Mouse (Mus musculus): ENCODE data around the gene Vkorc1.

- TF ChIP-seq CTCF (IDR thresholded peaks at IDR 0.05; ENCODE audit: borderline replicate concordance, control insufficient read depth, extremely low read depth, insufficient read depth, low read length, poor library complexity) (no peak), POLR2A (IDR thresholded peaks at IDR 0.05; ENCODE audit: control insufficient read depth, extremely low read depth, insufficient read depth, low read length, poor library complexity) (no peak)
Measured at GRCm38 (mm10) chr7:127930636-127931035, 35.2 kb upstream of the Vkorc1 start.
